Mouse (Mus musculus) activated CD4-positive, CD25-positive, alpha-beta regulatory T cell, adult 9 weeks (primary cell): ENCODE measurements around the gene Eml1. TPM values are rescaled to one million over a fixed set of nuclear protein-coding genes. Genes with fewer than 3 reads are reported as not detected.

ENCODE experiments used
- polyA plus RNA-seq: library from polyadenylated mRNA; unstranded; fragments of 100-300 nt; shearing (Covaris generic); gene quantifications from one replicate; pipeline ENCODE4 v1.2.1, GENCODE M21; 2017

The Eml1 gene
- 0.46 TPM for polyA plus RNA-seq

DNA sequence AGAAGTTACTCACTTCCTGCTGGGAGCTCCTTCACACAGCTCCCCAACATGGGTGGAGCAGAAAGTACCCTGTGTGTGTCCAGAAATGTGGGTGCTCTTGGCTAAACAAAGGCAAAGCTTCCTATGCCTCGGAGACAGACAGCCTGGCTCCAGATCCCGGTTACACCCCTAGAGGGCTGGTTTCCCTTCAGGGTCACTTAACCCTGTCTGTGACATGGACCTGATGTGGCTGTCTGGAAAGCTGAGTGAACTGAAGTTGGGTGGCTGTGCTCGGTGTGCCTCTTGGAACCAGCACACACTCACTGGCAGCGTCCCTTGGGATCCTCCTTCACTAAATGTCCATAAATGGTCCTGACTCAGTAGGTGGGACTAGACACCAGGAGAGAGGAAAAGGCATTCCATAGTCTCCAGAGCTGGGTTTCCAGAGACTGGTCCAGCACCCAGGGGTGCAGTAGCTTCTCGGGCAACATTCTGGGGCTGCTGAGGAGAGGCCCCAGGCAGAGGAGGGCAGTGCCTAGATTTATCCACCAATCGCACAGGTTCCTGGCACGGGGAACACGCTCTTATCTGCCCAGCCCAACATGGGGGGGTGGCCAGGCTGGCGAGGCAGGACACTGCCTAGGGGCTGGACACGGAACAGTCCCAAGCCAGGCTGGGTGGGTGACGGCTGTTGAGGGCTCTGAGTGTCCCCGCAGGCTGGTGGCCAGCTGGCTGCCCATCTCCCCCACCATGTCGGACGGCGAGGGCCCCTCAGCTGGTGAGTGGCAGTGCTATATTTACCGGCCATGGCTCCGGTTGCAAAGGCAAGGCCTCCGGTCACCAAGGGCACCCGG lies at the start of gene Eml1:
Gene Eml1 (plus strand): TSS at position 362 of the 833 bp plus-strand sequence.

GRCm38 (mm10) chr12:108333895-108334445 lies 36.8 kb upstream of the Eml1 start, which contains the start of gene Cyp46a1:
Gene Cyp46a1, plus strand, starts transcription at chr12:108334381.

GRCm38 (mm10) chr12:108554120-108554841 lies 183.5 kb downstream of the Eml1 start, which contains the start of gene Evl:
Gene Evl, plus strand, starts transcription at chr12:108554720.

Other genes starting within 250 kb of the Eml1 start
- gene Setd3, start 191.6 kb upstream of the Eml1 start, polyA plus RNA-seq, result 43.2 TPM
- gene Ccnk, start 191.4 kb upstream of the Eml1 start, polyA plus RNA-seq, result 4.3 TPM
- gene Ccdc85c, start 95.5 kb upstream of the Eml1 start, polyA plus RNA-seq, result not detected
- not detected for gene Hhipl1, start 64.7 kb upstream of the Eml1 start, polyA plus RNA-seq
- gene Cyp46a1, start 36.6 kb upstream of the Eml1 start, polyA plus RNA-seq, result not detected
- gene Evl, start 183.8 kb downstream of the Eml1 start, polyA plus RNA-seq, result 539 TPM